Mouse (Mus musculus) spleen, adult 2 months (tissue): ENCODE measurements around the gene Vim. TPM values are rescaled to one million over a fixed set of nuclear protein-coding genes. Genes with fewer than 3 reads are reported as not detected.
A peak's percentile ranks its signal among the peaks of the same experiment; 100 is the strongest.

Source experiments
- DNase-seq, 2 experiments: peaks; one replicate each; pipeline versions ENCODE4 v3.0.0 to v3.0.0-alpha.2; 2012 to 2021; ENCODE audit warnings: low spot score in 2 of 2, low read depth in 1 of 2
- H3K27ac ChIP-seq: fragments of 200-500 bp; 2 replicates; pipeline ENCODE4 v1.5.1; 2012; ENCODE audit warnings: low read length, inconsistent platforms; ENCODE audit not compliant: insufficient read depth
- H3K27me3 ChIP-seq: fragments of 200-500 bp; 2 replicates; pipeline ENCODE4 v1.6.1; 2012; ENCODE audit warnings: mild to moderate bottlenecking, moderate library complexity, low read length, inconsistent platforms; ENCODE audit not compliant: control insufficient read depth, insufficient read depth
- H3K36me3 ChIP-seq: fragments of 200-500 bp; 2 replicates; pipeline ENCODE4 v1.6.1; 2012; ENCODE audit warnings: mild to moderate bottlenecking, low read length, inconsistent platforms; ENCODE audit not compliant: control insufficient read depth, insufficient read depth
- H3K4me1 ChIP-seq: fragments of 200-500 bp; 2 replicates; pipeline ENCODE4 v1.6.1; 2011; ENCODE audit warnings: inconsistent platforms; ENCODE audit not compliant: control insufficient read depth, insufficient read depth, insufficient read length
- H3K4me3 ChIP-seq: fragments of 200-500 bp; 2 replicates; pipeline ENCODE4 v1.5.1; 2011; ENCODE audit warnings: mild to moderate bottlenecking, inconsistent platforms; ENCODE audit not compliant: insufficient read depth, insufficient read length; ENCODE audit errors: extremely low read depth
- CTCF ChIP-seq: fragments of 200-500 bp; IDR thresholded peaks from 2 replicates; pipeline ENCODE4 v1.5.1; 2011; ENCODE audit warnings: mild to moderate bottlenecking, inconsistent platforms; ENCODE audit not compliant: insufficient read depth, insufficient read length, insufficient replicate concordance; ENCODE audit errors: extremely low read depth
- POLR2A ChIP-seq: fragments of 200-500 bp; IDR thresholded peaks from 2 replicates; pipeline ENCODE4 v1.6.1; 2011; ENCODE audit warnings: low read depth, low read length, inconsistent platforms
- WGBS: fragments of 180-500 bp; shearing (Covaris S2); methylation state at CpG from one replicate; pipeline ENCODE4 v1.1.7; 2018; 5-methylcytosine and 5-hydroxymethylcytosine counted together
- polyA plus RNA-seq: library from polyadenylated mRNA; depleted of rRNA; stranded (reverse); fragments of >200 nt; gene quantifications from 2 replicates; pipeline ENCODE4 v1.2.3, GENCODE M21; 2012

Vim gene
- polyA plus RNA-seq, 1 experiment = 718 TPM

DNA sequence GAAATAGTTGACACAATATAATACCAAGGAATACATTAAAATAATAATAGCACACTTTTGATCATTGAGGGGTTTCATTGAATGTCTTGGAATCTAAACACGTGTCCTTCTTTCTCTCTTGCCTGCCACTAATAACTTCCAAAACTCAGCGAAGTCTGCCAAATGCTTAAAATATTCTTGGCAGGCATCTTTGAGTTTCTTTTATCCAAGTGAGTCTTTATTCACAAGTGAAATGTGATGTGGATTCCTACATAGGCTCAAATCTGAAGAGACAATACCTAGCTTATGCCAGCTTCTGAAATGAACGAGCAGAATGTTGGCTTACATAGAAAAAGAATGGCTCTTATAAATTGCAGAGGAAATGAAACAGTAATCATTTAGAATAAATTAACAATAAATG lies 25.0 kb upstream of the Vim start:
- no peak overlapping the region for H3K4me3 ChIP-seq
- no peaks in the 10 kb centered on the region for H3K36me3 ChIP-seq
- peaks cover 2% of the 10 kb centered on the region; the same call in 1 of the 2 replicates for H3K4me1 ChIP-seq
- DNase-seq = no peak
- H3K27me3 ChIP-seq = no peaks in the 10 kb centered on the region
- 87% methylated on average over 3 of the region's 3 CpGs for WGBS
- H3K27ac ChIP-seq = no peak overlapping the region
- no peak for TF ChIP-seq POLR2A
- no peak for TF ChIP-seq CTCF

DNA sequence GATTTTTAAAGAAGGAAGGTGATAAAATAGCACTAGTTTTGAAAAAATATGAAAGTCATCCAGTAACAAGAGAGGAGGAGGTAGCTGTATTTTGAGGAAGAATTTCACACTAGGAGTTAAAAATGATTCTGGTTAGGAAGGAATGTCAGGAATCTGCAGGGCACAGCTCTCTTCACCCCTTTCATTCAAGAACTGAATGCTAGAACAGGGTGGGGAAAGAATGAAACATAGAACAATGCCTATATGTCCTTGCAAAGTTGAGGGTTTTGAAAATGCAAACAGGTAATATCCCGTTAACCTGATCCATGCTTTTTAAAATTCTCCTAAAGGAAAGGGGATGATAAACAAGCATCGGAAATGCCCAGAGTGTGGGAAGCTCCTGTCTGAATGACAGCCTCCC lies 19.8 kb upstream of the Vim start:
- whole genome bisulfite sequencing = 88% methylated on average over 2 of the region's 2 CpGs
- Histone ChIP-seq H3K27ac (no peak overlapping the region), H3K36me3 (no peaks in the 10 kb centered on the region), H3K27me3 (no peaks in the 10 kb centered on the region), H3K4me3 (no peak overlapping the region), H3K4me1 (peaks cover 16% of the 10 kb centered on the region)
- no peak for DNase-seq
- TF ChIP-seq POLR2A = no peak
- TF ChIP-seq CTCF = no peak

DNA sequence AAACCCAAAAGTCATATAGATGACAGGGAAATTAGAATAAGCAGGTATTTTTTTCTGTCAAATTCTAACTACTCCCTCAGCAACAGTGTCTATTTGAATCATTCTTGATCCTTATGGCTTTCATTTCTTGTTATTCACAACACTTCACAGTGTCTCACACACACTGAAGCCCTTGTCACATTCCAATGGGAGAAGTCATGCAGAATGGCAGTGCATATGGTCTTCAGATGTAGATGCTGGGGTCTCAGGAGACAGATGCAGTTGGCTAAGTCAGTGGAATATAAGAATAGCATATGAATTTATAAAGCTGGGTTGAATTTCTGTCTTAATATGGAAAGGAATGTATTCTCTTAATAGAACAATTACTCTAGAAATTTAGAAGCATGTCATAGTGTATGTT lies 17.5 kb upstream of the Vim start:
- DNase-seq = no peak
- Histone ChIP-seq H3K36me3 (no peaks in the 10 kb centered on the region), H3K27ac (no peak overlapping the region), H3K4me1 (peaks cover 22% of the 10 kb centered on the region), H3K4me3 (no peak overlapping the region), H3K27me3 (no peaks in the 10 kb centered on the region)
- TF ChIP-seq POLR2A (no peak), CTCF (no peak)

DNA sequence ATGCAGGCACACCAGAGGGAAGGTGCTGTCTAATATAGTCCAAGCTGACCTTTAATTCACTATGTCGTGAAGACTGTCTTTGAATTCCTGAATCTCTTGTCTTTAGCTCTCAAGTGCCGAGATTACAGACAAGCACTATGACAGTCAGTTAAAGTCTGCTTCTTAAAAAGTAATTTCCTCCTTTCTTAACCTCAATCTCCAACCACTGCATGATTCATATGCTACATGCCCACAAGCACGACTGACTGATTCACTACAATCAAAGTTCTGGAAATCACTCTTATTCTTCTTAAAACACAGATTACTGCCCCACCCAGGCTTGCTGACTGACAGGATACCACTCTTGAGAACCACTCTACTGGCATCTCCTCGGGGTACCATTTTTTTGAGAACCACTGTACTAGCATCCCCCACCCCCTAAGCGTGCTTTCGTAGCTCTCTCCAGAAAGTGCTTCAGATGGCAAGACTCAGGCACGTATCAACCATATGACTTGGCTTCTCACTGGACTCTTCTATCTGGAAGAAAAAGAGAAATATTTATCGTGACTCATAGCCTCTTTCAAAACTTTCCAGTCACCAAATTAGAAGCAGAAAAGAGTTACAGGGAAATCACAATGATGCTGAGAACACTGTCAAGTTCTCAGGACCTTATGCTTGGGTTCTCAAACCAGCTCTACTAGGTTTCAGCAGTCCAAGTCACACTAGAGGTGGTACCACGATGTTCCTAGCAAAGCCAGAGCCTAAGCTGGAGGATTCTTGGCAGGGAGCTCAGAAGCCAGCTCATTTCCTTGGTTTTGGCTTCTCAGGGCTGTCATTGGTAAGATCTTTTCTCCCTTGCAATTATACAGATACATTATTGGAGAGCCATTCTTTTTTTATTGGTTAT lies 16.3 kb upstream of the Vim start:
- 43% methylated on average over 9 of the region's 9 CpGs for WGBS
- Histone ChIP-seq H3K27ac (0 out of 2 replicates have a peak overlapping the region, but pooled peaks have one; percentile 12), H3K27me3 (no peaks in the 10 kb centered on the region), H3K4me3 (no peak overlapping the region), H3K36me3 (no peaks in the 10 kb centered on the region), H3K4me1 (peaks cover 23% of the 10 kb centered on the region)
- no peak for DNase-seq
- TF ChIP-seq POLR2A (no peak), CTCF (no peak)

DNA sequence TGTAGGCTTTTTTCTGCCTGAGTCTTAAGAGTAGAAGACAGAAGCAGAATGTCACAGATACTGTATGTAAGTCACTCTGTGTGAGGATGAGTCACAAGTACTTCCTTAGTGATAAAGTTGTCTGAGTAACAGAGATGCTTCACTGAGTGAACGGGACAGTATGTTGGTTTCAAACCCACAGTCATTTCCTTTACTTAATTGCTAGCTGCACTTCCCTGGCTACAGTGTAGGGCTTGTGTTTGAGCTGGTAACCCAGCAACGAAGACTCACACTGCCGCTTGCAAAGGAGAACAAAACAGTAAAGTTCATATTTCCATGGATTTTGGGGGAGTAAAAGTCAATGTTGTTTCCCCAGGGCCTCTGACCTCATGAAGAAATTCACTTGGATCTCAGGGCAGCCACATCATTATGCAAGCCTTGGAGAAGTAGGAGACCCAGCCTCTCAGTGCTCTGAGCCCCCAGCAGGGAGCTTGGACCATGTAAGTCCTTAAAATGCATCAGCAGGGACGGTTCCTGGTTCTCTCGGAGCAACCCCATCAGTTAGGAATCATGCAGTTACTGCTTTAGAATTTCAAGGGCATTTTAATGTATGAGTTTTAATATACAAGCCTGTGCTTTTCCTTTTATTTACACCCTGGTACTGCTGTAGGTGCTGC lies 15.0 kb upstream of the Vim start:
- H3K27me3 ChIP-seq = no peaks in the 10 kb centered on the region
- DNase-seq = peak; percentile 38 to 89
- WGBS = 20% methylated on average over 5 of the region's 5 CpGs
- no peaks in the 10 kb centered on the region for H3K36me3 ChIP-seq
- H3K4me1 ChIP-seq = peaks cover 23% of the 10 kb centered on the region
- H3K27ac ChIP-seq = no peak overlapping the region
- TF ChIP-seq CTCF (no peak), POLR2A (no peak)
- no peak overlapping the region for H3K4me3 ChIP-seq

DNA sequence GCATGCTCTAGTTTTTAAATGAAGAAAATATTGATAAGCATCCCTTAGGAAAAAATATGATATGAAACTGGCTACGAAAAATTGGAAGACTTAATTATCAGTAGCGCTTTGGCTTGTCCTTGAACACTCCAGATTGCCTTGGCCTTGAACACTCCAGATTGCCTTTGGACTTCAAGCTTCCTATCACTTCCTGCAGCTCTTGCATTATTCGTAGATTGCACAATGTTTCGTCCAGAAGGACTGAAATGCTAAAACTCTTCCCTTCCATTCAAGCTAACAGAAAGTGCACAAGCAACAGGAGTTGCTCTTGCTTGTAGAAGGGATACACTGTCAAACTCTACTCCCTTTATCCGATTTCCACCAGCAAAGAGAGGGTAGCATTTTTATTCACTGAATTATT lies 14.4 kb upstream of the Vim start:
- DNase-seq = no peak
- Histone ChIP-seq H3K27ac (no peak overlapping the region), H3K4me3 (no peak overlapping the region), H3K27me3 (no peaks in the 10 kb centered on the region), H3K36me3 (no peaks in the 10 kb centered on the region), H3K4me1 (peaks cover 23% of the 10 kb centered on the region)
- WGBS = 78% methylated on average over 5 of the region's 5 CpGs
- TF ChIP-seq POLR2A (no peak), CTCF (no peak)

DNA sequence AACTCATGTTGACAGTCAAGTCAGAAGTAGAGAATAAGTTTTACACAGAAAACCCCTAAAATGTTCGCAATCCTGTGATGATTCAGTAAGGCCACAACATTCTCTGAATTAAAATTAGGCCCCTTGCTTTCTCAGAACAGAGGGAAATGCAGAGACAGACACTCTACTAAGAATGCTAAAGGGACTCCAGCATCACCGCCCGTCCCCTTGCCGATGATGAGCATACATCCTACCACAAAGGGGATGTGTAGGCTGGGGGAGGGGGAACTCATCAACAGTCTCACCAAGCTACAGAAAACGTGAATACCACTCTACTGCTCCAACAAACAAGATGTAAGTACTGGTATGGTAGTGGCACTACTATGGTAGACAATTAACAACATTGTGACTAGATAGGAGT lies 14.0 kb upstream of the Vim start:
- WGBS = 76% methylated on average over 5 of the region's 5 CpGs

More for the DNA sequence above, 14.0 kb upstream of the Vim start:
- Histone ChIP-seq H3K27ac (no peak overlapping the region), H3K4me3 (no peak overlapping the region), H3K36me3 (no peaks in the 10 kb centered on the region), H3K4me1 (peaks cover 23% of the 10 kb centered on the region), H3K27me3 (no peaks in the 10 kb centered on the region)
- TF ChIP-seq POLR2A (no peak), CTCF (no peak)
- DNase-seq = no peak
